Mouse (Mus musculus) MEL (cell line): ENCODE results near the gene Prr15l. TPM values are rescaled to one million over a fixed set of nuclear protein-coding genes. Genes with fewer than 3 reads are reported as not detected.

Source experiments
- DNase-seq: peaks from one replicate; pipeline ENCODE4 v3.0.0; 2011; ENCODE audit warnings: low read depth, low spot score
- H3K27ac ChIP-seq: 2 replicates; pipeline ENCODE4 v1.5.1; 2012; ENCODE audit warnings: low read depth, mild to moderate bottlenecking, control low read depth, low read length, moderate library complexity; ENCODE audit not compliant: control insufficient read depth
- H3K27me3 ChIP-seq, 2 experiments: fragments of 150-350 bp in 1 of 2; sonication (generic) in 1 of 2; 2 replicates each; pipeline ENCODE4 v1.6.1; 2012; ENCODE audit warnings: low read length in 2 of 2, mild to moderate bottlenecking in 2 of 2, improper control_type of control experiment in 1 of 2, moderate library complexity in 1 of 2; ENCODE audit not compliant: insufficient read depth in 2 of 2, control insufficient read depth in 1 of 2
- H3K36me3 ChIP-seq, 2 experiments: 2 replicates each; pipeline ENCODE4 v1.6.1; 2012 to 2014; ENCODE audit warnings: low read length in 2 of 2, improper control_type of control experiment in 1 of 2, inconsistent platforms in 1 of 2, mild to moderate bottlenecking in 1 of 2; ENCODE audit not compliant: insufficient read depth in 2 of 2, control insufficient read depth in 1 of 2
- H3K4me1 ChIP-seq, 2 experiments: fragments of 150-350 bp in 1 of 2; sonication (generic) in 1 of 2; 2 replicates each; pipeline ENCODE4 v1.6.1; 2012; ENCODE audit warnings: low read length in 2 of 2, improper control_type of control experiment in 1 of 2, mild to moderate bottlenecking in 1 of 2; ENCODE audit not compliant: insufficient read depth in 2 of 2, control insufficient read depth in 1 of 2
- H3K4me3 ChIP-seq, 2 experiments: fragments of 150-350 bp in 1 of 2; sonication (generic) in 1 of 2; 2 replicates each; pipeline ENCODE4 v1.5.1; 2012; ENCODE audit warnings: low read depth in 2 of 2, low read length in 2 of 2, mild to moderate bottlenecking in 2 of 2, moderate library complexity in 2 of 2, control low read depth in 1 of 2, improper control_type of control experiment in 1 of 2; ENCODE audit not compliant: control insufficient read depth in 1 of 2, insufficient read depth in 1 of 2
- H3K79me2 ChIP-seq: 2 replicates; pipeline ENCODE4 v1.6.1; 2012; ENCODE audit warnings: mild to moderate bottlenecking, low read length, moderate library complexity; ENCODE audit not compliant: control insufficient read depth, poor library complexity, insufficient read depth
- H3K9ac ChIP-seq: 2 replicates; pipeline ENCODE4 v1.6.1; 2012; ENCODE audit warnings: low read depth, mild to moderate bottlenecking, control low read depth, low read length, moderate library complexity; ENCODE audit not compliant: control insufficient read depth, poor library complexity, severe bottlenecking
- H3K9me3 ChIP-seq: fragments of 150-350 bp; sonication (generic); replicated peaks from 2 replicates; pipeline ENCODE4 v1.6.1; 2012; ENCODE audit warnings: mild to moderate bottlenecking, low read length, improper control_type of control experiment, moderate library complexity; ENCODE audit not compliant: insufficient read depth
- BHLHE40 ChIP-seq: IDR thresholded peaks from 2 replicates; pipeline ENCODE4 v1.6.1; 2012; ENCODE audit warnings: low read depth, mild to moderate bottlenecking, inconsistent platforms, low read length, improper control_type of control experiment, borderline replicate concordance
- CHD1 ChIP-seq: IDR thresholded peaks from 2 replicates; pipeline ENCODE4 v1.6.1; 2012; ENCODE audit warnings: low read depth, mild to moderate bottlenecking, inconsistent platforms, low read length, improper control_type of control experiment
- CHD2 ChIP-seq: IDR thresholded peaks from 2 replicates; pipeline ENCODE4 v1.6.1; 2011; ENCODE audit warnings: low read length, improper control_type of control experiment
- ELF1 ChIP-seq: IDR thresholded peaks from 2 replicates; pipeline ENCODE4 v1.6.1; 2014; ENCODE audit warnings: low read depth, mild to moderate bottlenecking, inconsistent platforms, low read length, improper control_type of control experiment, moderate library complexity
- EP300 ChIP-seq, 2 experiments: IDR thresholded peaks; 2 replicates each; pipeline ENCODE4 v1.6.1; 2011; ENCODE audit warnings: improper control_type of control experiment in 2 of 2, low read length in 2 of 2, low read depth in 1 of 2, mild to moderate bottlenecking in 1 of 2
- ETS1 ChIP-seq: IDR thresholded peaks from 2 replicates; pipeline ENCODE4 v1.6.1; 2012; ENCODE audit warnings: low read depth, mild to moderate bottlenecking, inconsistent platforms, low read length, improper control_type of control experiment, moderate library complexity
- GABPA ChIP-seq: IDR thresholded peaks from 2 replicates; pipeline ENCODE4 v1.6.1; 2012; ENCODE audit warnings: low read depth, mild to moderate bottlenecking, inconsistent platforms, low read length, improper control_type of control experiment, moderate library complexity
- JUND ChIP-seq: IDR thresholded peaks from 2 replicates; pipeline ENCODE4 v1.6.1; 2011; ENCODE audit warnings: low read depth, mild to moderate bottlenecking, improper control_type of control experiment, low read length
- KAT2A ChIP-seq: conservative IDR thresholded peaks from 2 replicates; pipeline ENCODE4 v1.6.1; 2012; ENCODE audit warnings: low read depth, low read length, improper control_type of control experiment, inconsistent platforms
- MEF2A ChIP-seq: IDR thresholded peaks from 2 replicates; pipeline ENCODE4 v1.6.1; 2014; ENCODE audit warnings: low read depth, mild to moderate bottlenecking, inconsistent platforms, low read length, improper control_type of control experiment; ENCODE audit not compliant: poor library complexity, insufficient replicate concordance, severe bottlenecking; ENCODE audit errors: extremely low read depth
- MXI1 ChIP-seq: IDR thresholded peaks from 2 replicates; pipeline ENCODE4 v1.6.1; 2011; ENCODE audit warnings: mild to moderate bottlenecking, low read depth, low read length, improper control_type of control experiment
- NELFE ChIP-seq: IDR thresholded peaks from 2 replicates; pipeline ENCODE4 v1.6.1; 2011; ENCODE audit warnings: low read depth, low read length, improper control_type of control experiment
- POLR2A ChIP-seq, 2 experiments: IDR thresholded peaks; 2 replicates each; pipeline ENCODE4 v1.6.1; 2011 to 2012; ENCODE audit warnings: low read length in 2 of 2, mild to moderate bottlenecking in 2 of 2, control low read depth in 1 of 2, improper control_type of control experiment in 1 of 2, low read depth in 1 of 2, moderate library complexity in 1 of 2; ENCODE audit not compliant: control insufficient read depth in 1 of 2, insufficient read depth in 1 of 2, poor library complexity in 1 of 2
- POLR2AphosphoS2 ChIP-seq: IDR thresholded peaks from 2 replicates; pipeline ENCODE4 v1.6.1; 2011; ENCODE audit warnings: low read length, improper control_type of control experiment
- POLR2AphosphoS5 ChIP-seq: IDR thresholded peaks from 2 replicates; pipeline ENCODE4 v1.6.1; 2012; ENCODE audit warnings: low read depth, borderline replicate concordance, mild to moderate bottlenecking, inconsistent platforms, low read length, moderate library complexity, mixed read lengths
- RAD21 ChIP-seq: IDR thresholded peaks from 2 replicates; pipeline ENCODE4 v1.6.1; 2011; ENCODE audit warnings: mild to moderate bottlenecking, low read depth, low read length, improper control_type of control experiment
- SIN3A ChIP-seq: IDR thresholded peaks from 2 replicates; pipeline ENCODE4 v1.6.1; 2012; ENCODE audit warnings: low read length, improper control_type of control experiment, inconsistent platforms
- TAL1 ChIP-seq: IDR thresholded peaks from 2 replicates; pipeline ENCODE4 v1.6.1; 2012; ENCODE audit warnings: mild to moderate bottlenecking, inconsistent platforms, low read length, moderate library complexity, mixed read lengths
- TBP ChIP-seq: IDR thresholded peaks from 2 replicates; pipeline ENCODE4 v1.8.0; 2011; ENCODE audit warnings: low read depth, low read length, improper control_type of control experiment
- TCF12 ChIP-seq: IDR thresholded peaks from 2 replicates; pipeline ENCODE4 v1.6.1; 2014; ENCODE audit warnings: low read depth, mild to moderate bottlenecking, inconsistent platforms, low read length, improper control_type of control experiment, moderate library complexity
- UBTF ChIP-seq: IDR thresholded peaks from 2 replicates; pipeline ENCODE4 v1.6.1; 2012; ENCODE audit warnings: low read depth, mild to moderate bottlenecking, inconsistent platforms, low read length, improper control_type of control experiment, moderate library complexity, borderline replicate concordance; ENCODE audit not compliant: insufficient read depth
- USF2 ChIP-seq, 2 experiments: IDR thresholded peaks; 2 replicates each; pipeline ENCODE4 v1.6.1; 2011 to 2012; ENCODE audit warnings: improper control_type of control experiment in 2 of 2, low read length in 2 of 2, borderline replicate concordance in 1 of 2, inconsistent platforms in 1 of 2, low read depth in 1 of 2, mild to moderate bottlenecking in 1 of 2; ENCODE audit not compliant: insufficient read depth in 1 of 2
- ZMIZ1 ChIP-seq: IDR thresholded peaks from 2 replicates; pipeline ENCODE4 v1.6.1; 2012; ENCODE audit warnings: low read depth, mild to moderate bottlenecking, inconsistent platforms, low read length, improper control_type of control experiment, moderate library complexity
- polyA plus RNA-seq, 2 experiments: library from polyadenylated mRNA; stranded (reverse) in 1 of 2; unstranded in 1 of 2; fragments of >175 nt in 1 of 2; fragments of >200 nt in 1 of 2; gene quantifications; 2 replicates each; pipeline versions ENCODE4 v1.2.1 to v1.2.4; 2012; ENCODE audit warnings: low replicate concordance in 2 of 2, low read depth in 1 of 2; ENCODE audit not compliant: insufficient read length in 2 of 2, insufficient read depth in 1 of 2, missing spikeins in 1 of 2
- total RNA-seq: library from RNA; depleted of rRNA; stranded (reverse); fragments of 300-350 nt; gene quantifications from 2 replicates; pipeline ENCODE4 v1.2.3, GENCODE M21; 2012

Prr15l gene
- total and polyA plus RNA-seq, 3 experiments: 0.08 to 0.19 TPM; not detected in 1

GRCm38 (mm10) chr11:96901332-96901731 is 26.6 kb upstream of the Prr15l start:
- TF ChIP-seq ETS1 (no peak), MXI1 (no peak), CHD1 (no peak), POLR2A (IDR thresholded peaks at IDR 0.05; ENCODE audit: control insufficient read depth in 1 of 2, insufficient read depth in 1 of 2, low read depth in 1 of 2, low read length in 2 of 2, poor library complexity in 1 of 2) (no peak), POLR2AphosphoS5 (no peak), TBP (no peak), RAD21 (no peak), JUND (no peak), TAL1 (no peak), GABPA (no peak), MEF2A (no peak), KAT2A (no peak), BHLHE40 (no peak), TCF12 (no peak), ZMIZ1 (no peak), SIN3A (no peak)
- Histone ChIP-seq H3K36me3 (no peaks in the 10 kb centered on the region), H3K4me1 (no peaks in the 10 kb centered on the region), H3K4me3 (no peak overlapping the region), H3K27ac (no peak overlapping the region), H3K9ac (no peak overlapping the region), H3K79me2 (no peaks in the 10 kb centered on the region), H3K27me3 (peaks cover 13 to 16% of the 10 kb centered on the region in 2 experiments), H3K9me3 (no peaks in the 10 kb centered on the region)
- no peak for DNase-seq

GRCm38 (mm10) chr11:96902639-96903635 is 25.0 kb upstream of the Prr15l start:
- no peaks in the 10 kb centered on the region; a peak in 1 of 4 replicates for H3K36me3 ChIP-seq
- H3K4me3 ChIP-seq: no peak overlapping the region
- DNase-seq: no peak
- H3K79me2 ChIP-seq: no peaks in the 10 kb centered on the region
- H3K4me1 ChIP-seq: no peaks in the 10 kb centered on the region
- TF ChIP-seq MEF2A (no peak), NELFE (no peak), POLR2AphosphoS2 (no peak), CHD2 (no peak), USF2 (IDR thresholded peaks at IDR 0.05; ENCODE audit: borderline replicate concordance in 1 of 2, insufficient read depth in 1 of 2, low read depth in 1 of 2, low read length in 2 of 2) (no peak), TBP (no peak), BHLHE40 (no peak), KAT2A (no peak), ELF1 (no peak), CHD1 (no peak), UBTF (no peak), EP300 (IDR thresholded peaks at IDR 0.05; ENCODE audit: low read depth in 1 of 2, low read length in 2 of 2) (no peak)
- TF ChIP-seq, all 39 proteins: peak for 0
- H3K9ac ChIP-seq: no peak overlapping the region
- H3K9me3 ChIP-seq: no peaks in the 10 kb centered on the region
- H3K27ac ChIP-seq: no peak overlapping the region
- peaks cover 2 to 6% of the 10 kb centered on the region in 2 experiments for H3K27me3 ChIP-seq
